ENCODE assay signal across 29 mouse cellular contexts in the genomic region with DNA sequence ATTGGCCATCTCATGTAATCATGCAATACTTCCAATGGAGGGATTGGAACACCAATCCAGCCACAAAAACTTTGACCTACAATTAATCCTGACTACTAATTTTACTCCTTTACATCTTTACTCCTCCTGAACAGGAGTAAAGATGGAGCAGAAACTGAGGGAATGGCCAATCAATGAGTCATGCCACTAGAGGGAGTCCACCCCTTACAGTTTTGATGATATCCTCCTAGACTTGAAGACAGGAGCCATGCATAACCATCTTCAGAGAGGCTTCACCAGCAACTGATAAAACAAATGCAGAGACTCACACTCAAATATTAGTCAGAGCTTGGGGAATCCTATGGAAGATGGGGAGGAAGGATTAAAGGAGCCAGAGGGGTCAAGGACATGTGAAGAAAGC.
DNase-seq lines count a peak whose midpoint lies in the region; ATAC-seq and TF ChIP-seq lines count a peak whose summit lies in the region.
"Had no signal": no experiment of that assay in that cellular context is flagged by ENCODE, and none has a peak within 500 bp of the region (broad histone marks: within the 10 kb centered on the region; RNA-seq: fewer than 3 reads in every experiment).

No protein-coding gene starts in this region.

- no peaks in the 10 kb centered on the region for H3K79me2 ChIP-seq in CH12.LX (replicated peaks; ENCODE audit: control insufficient read depth, extremely low read depth, insufficient read depth, poor library complexity, severe bottlenecking)
- no peaks in the 10 kb centered on the region for H3K79me2 ChIP-seq in MEL (ENCODE audit: control insufficient read depth, insufficient read depth, low read length, poor library complexity)

- H3K4me1 ChIP-seq in CH12.LX (ENCODE audit: control insufficient read depth in 1 of 2, insufficient read depth in 2 of 2) (no peaks in the 10 kb centered on the region), MEL (ENCODE audit: control insufficient read depth in 1 of 2, insufficient read depth in 2 of 2, low read length in 2 of 2) (no peaks in the 10 kb centered on the region)
- no peaks in the 10 kb centered on the region for H3K4me1 ChIP-seq in forebrain, postnatal 0 days (ENCODE audit: insufficient read depth)
- H3K4me1 ChIP-seq: embryonic facial prominence, embryonic 13.5 days; embryonic facial prominence, embryonic 15.5 days; forebrain, embryonic 10.5 days; forebrain, embryonic 13.5 days; forebrain, embryonic 15.5 days had no signal

- H3K9me3 ChIP-seq in CH12.LX (replicated peaks; ENCODE audit: low read length): no peaks in the 10 kb centered on the region
- no peaks in the 10 kb centered on the region for H3K9me3 ChIP-seq in MEL (replicated peaks; ENCODE audit: insufficient read depth, low read length)
- H3K9me3 ChIP-seq in forebrain, postnatal 0 days (ENCODE audit: low read length): no peaks in the 10 kb centered on the region
- H3K9me3 ChIP-seq: embryonic facial prominence, embryonic 13.5 days; embryonic facial prominence, embryonic 15.5 days; forebrain, embryonic 10.5 days; forebrain, embryonic 13.5 days; forebrain, embryonic 15.5 days; G1E had no signal

- no peak for TF ChIP-seq EP300 in CH12.LX (IDR thresholded peaks at IDR 0.05; ENCODE audit: low read length)
- TF ChIP-seq EP300 in MEL (IDR thresholded peaks at IDR 0.05; ENCODE audit: low read depth in 1 of 2, low read length in 2 of 2): no peak

- no peak overlapping the region for H3K4me2 ChIP-seq in CH12.LX (ENCODE audit: insufficient read depth, low read depth, poor library complexity, severe bottlenecking)
- no peak overlapping the region for H3K4me2 ChIP-seq in forebrain, postnatal 0 days (ENCODE audit: low read depth)
- H3K4me2 ChIP-seq: embryonic facial prominence, embryonic 13.5 days; embryonic facial prominence, embryonic 15.5 days; forebrain, embryonic 13.5 days; forebrain, embryonic 15.5 days had no signal

- TF ChIP-seq RAD21 in CH12.LX (IDR thresholded peaks at IDR 0.05; ENCODE audit: low read depth, low read length) (peak; percentile 85), MEL (IDR thresholded peaks at IDR 0.05; ENCODE audit: low read depth, low read length) (peak; percentile 82)

- H3K9ac ChIP-seq in CH12.LX (ENCODE audit: insufficient read depth, low read depth): no peak overlapping the region
- H3K9ac ChIP-seq in MEL (ENCODE audit: control insufficient read depth, low read depth, low read length, poor library complexity, severe bottlenecking): no peak overlapping the region
- no peak overlapping the region for H3K9ac ChIP-seq in forebrain, postnatal 0 days
- H3K9ac ChIP-seq: embryonic facial prominence, embryonic 13.5 days; embryonic facial prominence, embryonic 15.5 days; forebrain, embryonic 13.5 days; forebrain, embryonic 15.5 days had no signal

- H3K4me3 ChIP-seq in CH12.LX (replicated peaks in 1 of 3; ENCODE audit: low read depth in 2 of 3, low read length in 2 of 3, poor library complexity in 1 of 3) (no peak overlapping the region), MEL (ENCODE audit: control insufficient read depth in 1 of 2, insufficient read depth in 1 of 2, low read depth in 2 of 2, low read length in 2 of 2) (no peak overlapping the region)
- no peak overlapping the region for H3K4me3 ChIP-seq in forebrain, postnatal 0 days (ENCODE audit: low read depth, low read length)
- H3K4me3 ChIP-seq: embryonic facial prominence, embryonic 13.5 days; embryonic facial prominence, embryonic 15.5 days; erythroblast, embryonic 14.5 days; forebrain, embryonic 10.5 days; forebrain, embryonic 13.5 days; forebrain, embryonic 15.5 days had no signal

- DNase-seq in A20 (ENCODE audit: low read depth, low spot score) (peak; percentile 33), CH12.LX (ENCODE audit: extremely low read depth) (peak; percentile 28), MEL (ENCODE audit: low read depth, low spot score) (peak; percentile 49), R1 (ENCODE audit: low read depth, low spot score) (peak; percentile 6)
- no peak for DNase-seq in lung, postnatal 14 days
- DNase-seq in adrenal gland, postnatal 4 days (ENCODE audit: low spot score in 2 of 2): no peak
- DNase-seq in lung, postnatal 4 days: no peak
- DNase-seq in forebrain, postnatal 0 days: no peak
- DNase-seq: adrenal gland, adult 8-10 months; adrenal gland, postnatal 14 days; adrenal gland, postnatal 36 days; B cell, adult 2 months; cerebellum, adult 11 months; cerebellum, adult 18-20 months; cerebellum, adult 8-10 months; cerebellum, adult 9-11 months; cerebellum, postnatal 14 days; cerebellum, postnatal 36 days; embryo, embryonic 11 days had no signal

- in situ Hi-C loops in CH12.LX (cut with MboI; ENCODE audit: low pct_ligation_motif_present, low pct_unique_long_range_greater_than_20kb, low sequenced_read_pairs): no loop called here

- dilution Hi-C loops in CH12.LX (cut with MboI; ENCODE audit: extremely low pct_ligation_motif_present, extremely low pct_unique_long_range_greater_than_20kb, low sequenced_read_pairs): no loop called here

- H3K36me3 ChIP-seq in CH12.LX (replicated peaks in 1 of 2; ENCODE audit: control insufficient read depth in 1 of 2, insufficient read depth in 1 of 2, low read length in 1 of 2) (no peaks in the 10 kb centered on the region), MEL (ENCODE audit: control insufficient read depth in 1 of 2, insufficient read depth in 2 of 2, low read length in 2 of 2) (peaks cover 0 to 2% of the 10 kb centered on the region in 2 experiments; a peak in 1 of 4 replicates)
- H3K36me3 ChIP-seq in forebrain, postnatal 0 days (ENCODE audit: insufficient read depth): no peaks in the 10 kb centered on the region
- H3K36me3 ChIP-seq: embryonic facial prominence, embryonic 13.5 days; embryonic facial prominence, embryonic 15.5 days; forebrain, embryonic 10.5 days; forebrain, embryonic 15.5 days; G1E had no signal

- H3K27ac ChIP-seq in CH12.LX (ENCODE audit: insufficient read depth, low read depth) (no peak overlapping the region), MEL (ENCODE audit: control insufficient read depth, low read depth, low read length) (no peak overlapping the region)
- no peak overlapping the region for H3K27ac ChIP-seq in forebrain, postnatal 0 days (ENCODE audit: low read depth, low read length)
- H3K27ac ChIP-seq: embryonic facial prominence, embryonic 13.5 days; embryonic facial prominence, embryonic 15.5 days; forebrain, embryonic 10.5 days; forebrain, embryonic 13.5 days; forebrain, embryonic 15.5 days had no signal

- TF ChIP-seq CTCF in CH12.LX (conservative IDR thresholded peaks at IDR 0.05 in 1 of 2, IDR thresholded peaks at IDR 0.05 in 1 of 2; ENCODE audit: low read depth in 2 of 2, low read length in 2 of 2) (peak; percentile 33 to 74; a peak in 3 of 4 replicates), MEL (IDR thresholded peaks at IDR 0.05 in 2 of 3, conservative IDR thresholded peaks at IDR 0.05 in 1 of 3; ENCODE audit: control insufficient read depth in 1 of 3, insufficient read depth in 1 of 3, low read depth in 2 of 3, low read length in 3 of 3, poor library complexity in 1 of 3, severe bottlenecking in 1 of 3) (peak; percentile 5 to 58 (median 12); a peak in 2 of 6 replicates)
- no peak for TF ChIP-seq CTCF in forebrain, postnatal 0 days (IDR thresholded peaks at IDR 0.05; ENCODE audit: low read depth)

- no peak for ATAC-seq in forebrain, postnatal 0 days
- ATAC-seq: activated CD4-positive, CD25-positive, alpha-beta regulatory T cell, adult 4 months; CD4-positive, CD25-positive, alpha-beta regulatory T cell, adult 4 months; forebrain, embryonic 13.5 days; forebrain, embryonic 15.5 days; Patski had no signal

- H3K27me3 ChIP-seq in CH12.LX (replicated peaks) (no peaks in the 10 kb centered on the region), MEL (ENCODE audit: control insufficient read depth in 1 of 2, insufficient read depth in 2 of 2, low read length in 2 of 2) (no peaks in the 10 kb centered on the region)
- no peaks in the 10 kb centered on the region for H3K27me3 ChIP-seq in forebrain, postnatal 0 days (ENCODE audit: insufficient read depth, low read length)
- H3K27me3 ChIP-seq: embryonic facial prominence, embryonic 13.5 days; embryonic facial prominence, embryonic 15.5 days; forebrain, embryonic 13.5 days; forebrain, embryonic 15.5 days had no signal

- TF ChIP-seq POLR2A in CH12.LX (IDR thresholded peaks at IDR 0.05; ENCODE audit: low read depth, low read length): no peak
- no peak for TF ChIP-seq POLR2A in MEL (IDR thresholded peaks at IDR 0.05; ENCODE audit: control insufficient read depth in 1 of 2, insufficient read depth in 1 of 2, low read depth in 1 of 2, low read length in 2 of 2, poor library complexity in 1 of 2)

TF ChIP-seq in CH12.LX, 34 proteins besides CTCF, POLR2A, EP300 and RAD21:
- TF ChIP-seq SMC3 (IDR thresholded peaks at IDR 0.05; ENCODE audit: low read depth, low read length) (peak; percentile 79), RCOR1 (conservative IDR thresholded peaks at IDR 0.05; ENCODE audit: low read depth, low read length) (no peak)

TF ChIP-seq in MEL, 35 proteins besides CTCF, POLR2A, EP300 and RAD21:
- TF ChIP-seq ZC3H11A (IDR thresholded peaks at IDR 0.05; ENCODE audit: low read depth, low read length) (peak; percentile 72), SMC3 (IDR thresholded peaks at IDR 0.05; ENCODE audit: low read depth, low read length) (peak; percentile 69), POLR2AphosphoS5 (IDR thresholded peaks at IDR 0.05; ENCODE audit: borderline replicate concordance, low read depth, low read length) (no peak)
TF ChIP-seq in MEL: peak in this region for 2.

Comparison
In these comparisons a context has a peak if more than half of its experiments do, and no peak if none do; other contexts are left out.
1. DNase-seq: peak in A20 (single experiment), CH12.LX (single experiment), MEL (single experiment) and R1 (single experiment); none in lung, postnatal 14 days (single experiment), adrenal gland, postnatal 4 days (0 of 2), lung, postnatal 4 days (0 of 2) and forebrain, postnatal 0 days (single experiment).